Mouse (Mus musculus) liver, postnatal 0 days (tissue): ENCODE measurements around the gene Gm28827. TPM values are rescaled to one million over a fixed set of nuclear protein-coding genes. Genes with fewer than 3 reads are reported as not detected.
"Not testable (repeated sequence)": the region's sequence is repeated elsewhere in the genome, so short reads cannot be mapped to it uniquely, and the experiment has no call there.

ENCODE experiments used
- ATAC-seq: fragments of 200-750 bp; cut with Nextera tagmentation; 2 replicates; pipeline ENCODE4 v1.8.0; 2017; ENCODE audit warnings: mild to moderate bottlenecking, moderate library complexity
- DNase-seq: peaks from one replicate; pipeline ENCODE4 v3.0.0-alpha.2; 2016
- H3K27ac ChIP-seq: fragments of 300-500 bp; sonication (generic); 2 replicates; pipeline ENCODE4 v1.5.1; 2014; ENCODE audit warnings: antibody characterized with exemption, moderate library complexity, mild to moderate bottlenecking, low read depth
- H3K27me3 ChIP-seq: fragments of 300-500 bp; sonication (generic); 2 replicates; pipeline ENCODE4 v1.6.1; 2014; ENCODE audit warnings: low read length, control low read depth, mixed read lengths; ENCODE audit not compliant: insufficient read depth
- H3K36me3 ChIP-seq: fragments of 300-500 bp; sonication (generic); replicated peaks from 2 replicates; pipeline ENCODE4 v1.6.1; 2014; ENCODE audit warnings: mild to moderate bottlenecking, control low read depth, low read length, moderate library complexity, mixed read lengths; ENCODE audit not compliant: insufficient read depth
- H3K4me1 ChIP-seq: fragments of 300-500 bp; sonication (generic); 2 replicates; pipeline ENCODE4 v1.6.1; 2014; ENCODE audit warnings: antibody characterized with exemption, mild to moderate bottlenecking, control low read depth; ENCODE audit not compliant: insufficient read depth
- H3K4me2 ChIP-seq: fragments of 300-500 bp; sonication (generic); 2 replicates; pipeline ENCODE4 v1.6.1; 2014; ENCODE audit warnings: low read depth, mild to moderate bottlenecking, low read length, moderate library complexity, mixed read lengths
- H3K4me3 ChIP-seq: fragments of 300-500 bp; sonication (generic); 2 replicates; pipeline ENCODE4 v1.5.1; 2014; ENCODE audit warnings: low read depth, low read length
- H3K9ac ChIP-seq: fragments of 300-500 bp; sonication (generic); replicated peaks from 2 replicates; pipeline ENCODE4 v1.6.1; 2014; ENCODE audit warnings: mild to moderate bottlenecking, moderate library complexity
- H3K9me3 ChIP-seq: fragments of 300-500 bp; sonication (generic); 2 replicates; pipeline ENCODE4 v1.6.1; 2016; ENCODE audit warnings: mild to moderate bottlenecking, control low read depth, low read length, mixed read lengths
- WGBS: fragments of 180-500 bp; shearing (Covaris S2); extraction: QIAGEN DNeasy Blood & Tissue Kit; methylation state at CpG from one replicate; pipeline ENCODE4 v1.1.7; 2014; ENCODE audit not compliant: insufficient replicate concordance; 5-methylcytosine and 5-hydroxymethylcytosine counted together
- polyA plus RNA-seq: library from polyadenylated mRNA; unstranded; fragments of >200 nt; fragmentation: Nextera tagmentation; extraction: Ambion mirVana; gene quantifications from 2 replicates; pipeline ENCODE4 v1.2.1, GENCODE M21; 2015

The Gm28827 gene
- polyA plus RNA-seq, result not detected in 2 replicates

DNA sequence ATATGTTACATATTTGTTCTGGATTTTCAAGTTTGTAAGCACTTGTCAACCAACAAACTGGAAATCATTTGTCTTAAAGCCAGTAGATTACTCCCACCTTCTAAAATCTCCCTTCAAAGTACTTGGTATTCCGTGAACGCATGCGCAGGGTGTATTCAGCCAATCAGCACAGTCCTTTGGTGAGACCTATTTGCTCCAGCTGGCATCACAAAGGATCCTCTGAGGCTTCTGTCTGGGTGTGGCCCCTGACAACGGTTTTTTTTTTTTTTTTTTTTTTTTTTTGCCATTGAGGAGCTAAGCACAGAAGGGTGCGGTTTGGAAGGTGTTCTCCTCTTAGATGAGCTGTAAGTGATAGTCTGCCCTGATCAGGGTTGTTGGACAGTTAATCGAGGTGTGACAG is at the start of gene Gm28827:
Gene Gm28827, plus strand, starts transcription at position 301 of the 400 bp plus-strand sequence.
- not testable (repeated sequence) for H3K36me3 ChIP-seq, H3K4me1 ChIP-seq, H3K9ac ChIP-seq, H3K27me3 ChIP-seq, H3K4me2 ChIP-seq, H3K27ac ChIP-seq, H3K4me3 ChIP-seq, H3K9me3 ChIP-seq, ATAC-seq, DNase-seq
- no CpG with 5 or more reads among the region's 6 CpGs for WGBS
